Comparison of ENCODE assay signal across 15 mouse cellular contexts in the genomic region with DNA sequence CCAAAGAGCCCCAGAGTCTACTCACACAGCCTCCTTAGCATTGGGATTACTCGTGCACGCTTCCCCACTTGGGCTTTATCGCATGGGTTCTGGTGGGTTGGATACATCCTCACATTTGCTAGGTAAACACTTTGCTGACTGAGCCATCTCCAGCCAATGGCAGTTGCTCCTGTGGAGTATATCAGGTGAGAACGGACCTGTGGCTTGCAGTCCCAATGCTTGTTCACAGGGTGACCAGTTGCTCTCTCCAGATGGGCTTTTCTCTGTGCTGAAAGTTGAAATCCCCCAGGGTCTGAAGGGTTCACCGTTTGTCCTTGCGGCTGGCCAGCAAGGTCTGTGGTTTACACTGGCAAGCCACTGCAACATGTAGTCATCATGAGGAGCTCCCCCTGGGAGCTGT.
"Had no signal": no experiment of that assay in that cellular context is flagged by ENCODE, and none has a peak within 500 bp of the region (broad histone marks: within the 10 kb centered on the region; RNA-seq: fewer than 3 reads in every experiment).

No protein-coding gene starts in this region.

- ATAC-seq: intestine, embryonic 16.5 days; lung, postnatal 0 days; midbrain, embryonic 15.5 days had no signal

- H3K9ac ChIP-seq: kidney, embryonic 15.5 days; liver, embryonic 14.5 days; midbrain, embryonic 15.5 days; neural tube, embryonic 13.5 days had no signal

- H3K36me3 ChIP-seq: kidney, embryonic 15.5 days; midbrain, embryonic 15.5 days; neural tube, embryonic 13.5 days had no signal

- H3K9me3 ChIP-seq: kidney, embryonic 15.5 days; midbrain, embryonic 15.5 days; neural tube, embryonic 13.5 days had no signal

- H3K4me3 ChIP-seq: kidney, embryonic 15.5 days; midbrain, embryonic 15.5 days; neural tube, embryonic 13.5 days had no signal

- H3K27me3 ChIP-seq: kidney, embryonic 15.5 days; midbrain, embryonic 15.5 days; neural tube, embryonic 13.5 days had no signal

- H3K4me2 ChIP-seq: kidney, embryonic 15.5 days; midbrain, embryonic 15.5 days; neural tube, embryonic 13.5 days had no signal

- DNase-seq: kidney, adult 2 months; kidney, postnatal 14 days; left cerebral cortex, postnatal 4 days; lung, adult 2 months; lung, postnatal 36 days; right cerebral cortex, adult 18-20 months; thymus, adult 2 months; thymus, postnatal 25 days had no signal

- H3K27ac ChIP-seq: kidney, embryonic 15.5 days; liver, embryonic 14.5 days; midbrain, embryonic 15.5 days; neural tube, embryonic 13.5 days; stomach, postnatal 0 days had no signal
